ENCODE assay signal across 22 mouse cellular contexts in the genomic region with DNA sequence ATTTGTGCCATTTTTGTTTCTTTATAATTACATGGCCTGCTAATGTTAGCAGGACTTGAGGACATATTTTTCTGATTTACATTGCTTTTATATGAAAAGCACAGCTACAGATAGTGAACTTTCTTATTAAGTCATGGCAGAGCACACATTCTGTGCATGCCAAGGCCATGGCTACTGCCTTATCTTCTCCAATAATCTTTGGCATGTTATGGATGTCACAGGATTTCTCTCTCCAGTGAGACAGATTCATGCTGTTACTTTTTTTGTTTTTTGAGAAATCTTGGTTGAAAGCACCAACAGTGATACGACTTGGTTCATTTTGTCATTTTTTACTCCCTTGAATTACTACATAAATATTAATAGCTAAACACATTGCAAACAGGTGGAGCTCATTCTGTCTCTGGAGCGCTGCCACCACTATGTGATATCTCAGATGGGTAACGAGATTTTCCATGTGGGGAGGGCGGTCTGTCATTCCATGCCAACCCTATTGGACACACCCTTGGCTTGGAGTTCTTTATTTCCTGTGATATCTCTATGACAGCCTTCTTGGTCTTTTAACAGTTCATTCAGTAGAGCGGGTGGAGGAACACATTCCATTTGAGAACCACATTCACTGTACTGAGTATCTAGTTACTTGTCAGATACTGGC.
A peak's percentile ranks its signal among the peaks of the same experiment; 100 is the strongest.
DNase-seq lines count a peak whose midpoint lies in the region; ATAC-seq lines count a peak whose summit lies in the region.
"Had no signal": no experiment of that assay in that cellular context is flagged by ENCODE, and none has a peak within 500 bp of the region (broad histone marks: within the 10 kb centered on the region; RNA-seq: fewer than 3 reads in every experiment).

No protein-coding gene starts in this region.

- H3K9ac ChIP-seq in forebrain, embryonic 13.5 days: no peak overlapping the region
- H3K9ac ChIP-seq in forebrain, embryonic 11.5 days (ENCODE audit: low read length): no peak overlapping the region
- H3K9ac ChIP-seq in forebrain, embryonic 16.5 days (replicated peaks; ENCODE audit: low read depth, low read length): no peak overlapping the region
- H3K9ac ChIP-seq in kidney, embryonic 15.5 days: no peak overlapping the region
- H3K9ac ChIP-seq: embryonic facial prominence, embryonic 13.5 days; heart, embryonic 12.5 days; neural tube, embryonic 15.5 days had no signal

- no peak for DNase-seq in forebrain, embryonic 11.5 days (ENCODE audit: low spot score)
- DNase-seq in layer of hippocampus, adult 11-12 months (ENCODE audit: low spot score): peak; percentile 37
- DNase-seq in layer of hippocampus, postnatal 10 days (ENCODE audit: low spot score in 2 of 2): peak; percentile 60 to 69
- no peak for DNase-seq in kidney, postnatal 14 days
- DNase-seq: adrenal gland, adult 2 months; gastrocnemius, postnatal 14 days; heart, adult 18-20 months; heart, postnatal 10 days; kidney, adult 9 months; kidney, postnatal 36 days; right cerebral cortex, adult 18-20 months had no signal

- H3K36me3 ChIP-seq in forebrain, embryonic 13.5 days (ENCODE audit: poor library complexity, severe bottlenecking): no peaks in the 10 kb centered on the region
- no peaks in the 10 kb centered on the region for H3K36me3 ChIP-seq in forebrain, embryonic 11.5 days (ENCODE audit: control insufficient read depth, insufficient read depth, low read length)
- H3K36me3 ChIP-seq in forebrain, embryonic 16.5 days (ENCODE audit: control insufficient read depth, insufficient read depth): no peaks in the 10 kb centered on the region
- H3K36me3 ChIP-seq in kidney, embryonic 15.5 days: no peaks in the 10 kb centered on the region
- H3K36me3 ChIP-seq: embryonic facial prominence, embryonic 13.5 days; heart, embryonic 12.5 days; hindbrain, embryonic 10.5 days; neural tube, embryonic 15.5 days had no signal

- no peak overlapping the region for H3K4me2 ChIP-seq in forebrain, embryonic 13.5 days
- no peak overlapping the region for H3K4me2 ChIP-seq in forebrain, embryonic 11.5 days (ENCODE audit: low read depth, low read length, severe bottlenecking)
- H3K4me2 ChIP-seq in forebrain, embryonic 16.5 days (ENCODE audit: low read length): no peak overlapping the region
- H3K4me2 ChIP-seq in kidney, embryonic 15.5 days: no peak overlapping the region
- H3K4me2 ChIP-seq: embryonic facial prominence, embryonic 13.5 days; heart, embryonic 12.5 days; midbrain, embryonic 11.5 days; neural tube, embryonic 15.5 days had no signal

- no peaks in the 10 kb centered on the region for H3K4me1 ChIP-seq in forebrain, embryonic 13.5 days
- H3K4me1 ChIP-seq in forebrain, embryonic 11.5 days (replicated peaks; ENCODE audit: control insufficient read depth, insufficient read depth, low read length): no peaks in the 10 kb centered on the region
- 0 out of 2 replicates have a peak, but pooled peaks cover 2% of the 10 kb centered on the region for H3K4me1 ChIP-seq in forebrain, embryonic 16.5 days (replicated peaks; ENCODE audit: control insufficient read depth, insufficient read depth, low read length)
- H3K4me1 ChIP-seq in kidney, embryonic 15.5 days: no peaks in the 10 kb centered on the region
- H3K4me1 ChIP-seq: embryonic facial prominence, embryonic 13.5 days; heart, embryonic 12.5 days; hindbrain, embryonic 10.5 days; neural tube, embryonic 15.5 days had no signal

- no peak overlapping the region for H3K27ac ChIP-seq in forebrain, embryonic 13.5 days
- H3K27ac ChIP-seq in forebrain, embryonic 11.5 days (ENCODE audit: low read depth, low read length): no peak overlapping the region
- no peak overlapping the region for H3K27ac ChIP-seq in forebrain, embryonic 16.5 days (ENCODE audit: low read length)
- no peak overlapping the region for H3K27ac ChIP-seq in kidney, embryonic 15.5 days
- H3K27ac ChIP-seq: embryonic facial prominence, embryonic 13.5 days; hindbrain, embryonic 10.5 days; hindbrain, postnatal 0 days; neural tube, embryonic 15.5 days had no signal

- WGBS in forebrain, embryonic 13.5 days: 88% methylated on average over 5 of the region's 5 CpGs
- WGBS in forebrain, embryonic 11.5 days: 93% methylated on average over 5 of the region's 5 CpGs
- 60% methylated on average over 5 of the region's 5 CpGs for WGBS in forebrain, embryonic 16.5 days
- WGBS in kidney, embryonic 15.5 days: 85% methylated on average over 5 of the region's 5 CpGs

- peak; percentile 66; the same call in 1 of the 2 replicates for ATAC-seq in forebrain, embryonic 13.5 days
- no peak for ATAC-seq in forebrain, embryonic 11.5 days (replicated peaks; ENCODE audit: low FRiP score)
- ATAC-seq in forebrain, embryonic 16.5 days: peak; percentile 82
- no peak for ATAC-seq in kidney, embryonic 15.5 days (replicated peaks; ENCODE audit: low FRiP score)
- ATAC-seq: hindbrain, postnatal 0 days; intestine, embryonic 16.5 days; lung, postnatal 0 days had no signal

- H3K9me3 ChIP-seq in forebrain, embryonic 13.5 days (replicated peaks): no peaks in the 10 kb centered on the region
- no peaks in the 10 kb centered on the region for H3K9me3 ChIP-seq in forebrain, embryonic 11.5 days (ENCODE audit: control insufficient read depth, low read length)
- no peaks in the 10 kb centered on the region for H3K9me3 ChIP-seq in forebrain, embryonic 16.5 days (ENCODE audit: control insufficient read depth, low read length)
- no peaks in the 10 kb centered on the region for H3K9me3 ChIP-seq in kidney, embryonic 15.5 days (replicated peaks)
- H3K9me3 ChIP-seq: embryonic facial prominence, embryonic 13.5 days; hindbrain, embryonic 10.5 days; neural tube, embryonic 15.5 days had no signal

- no peak overlapping the region for H3K4me3 ChIP-seq in forebrain, embryonic 13.5 days
- no peak overlapping the region for H3K4me3 ChIP-seq in forebrain, embryonic 11.5 days (ENCODE audit: low read depth, low read length)
- no peak overlapping the region for H3K4me3 ChIP-seq in forebrain, embryonic 16.5 days (replicated peaks; ENCODE audit: low read length)
- no peak overlapping the region for H3K4me3 ChIP-seq in kidney, embryonic 15.5 days (replicated peaks)
- H3K4me3 ChIP-seq: embryonic facial prominence, embryonic 13.5 days; heart, embryonic 12.5 days; hindbrain, embryonic 10.5 days; neural tube, embryonic 15.5 days had no signal

- no peaks in the 10 kb centered on the region for H3K27me3 ChIP-seq in forebrain, embryonic 13.5 days
- H3K27me3 ChIP-seq in forebrain, embryonic 11.5 days (ENCODE audit: control insufficient read depth, insufficient read depth, low read length): no peaks in the 10 kb centered on the region
- H3K27me3 ChIP-seq in forebrain, embryonic 16.5 days (replicated peaks; ENCODE audit: control insufficient read depth, insufficient read depth, low read length): no peaks in the 10 kb centered on the region
- no peaks in the 10 kb centered on the region for H3K27me3 ChIP-seq in kidney, embryonic 15.5 days
- H3K27me3 ChIP-seq: embryonic facial prominence, embryonic 13.5 days; heart, embryonic 12.5 days; neural tube, embryonic 15.5 days had no signal

Comparison
In these comparisons a context has a peak if more than half of its experiments do, and no peak if none do; other contexts are left out.
1. ATAC-seq: peak in forebrain, embryonic 13.5 days (single experiment) and forebrain, embryonic 16.5 days (single experiment); none in forebrain, embryonic 11.5 days (single experiment) and kidney, embryonic 15.5 days (single experiment).
2. DNase-seq: peak in layer of hippocampus, adult 11-12 months (single experiment) and layer of hippocampus, postnatal 10 days (2 of 2); none in forebrain, embryonic 11.5 days (single experiment) and kidney, postnatal 14 days (single experiment).